Mouse (Mus musculus): Measurements from ENCODE around the gene Btbd16.

Btbd16 gene

DNA sequence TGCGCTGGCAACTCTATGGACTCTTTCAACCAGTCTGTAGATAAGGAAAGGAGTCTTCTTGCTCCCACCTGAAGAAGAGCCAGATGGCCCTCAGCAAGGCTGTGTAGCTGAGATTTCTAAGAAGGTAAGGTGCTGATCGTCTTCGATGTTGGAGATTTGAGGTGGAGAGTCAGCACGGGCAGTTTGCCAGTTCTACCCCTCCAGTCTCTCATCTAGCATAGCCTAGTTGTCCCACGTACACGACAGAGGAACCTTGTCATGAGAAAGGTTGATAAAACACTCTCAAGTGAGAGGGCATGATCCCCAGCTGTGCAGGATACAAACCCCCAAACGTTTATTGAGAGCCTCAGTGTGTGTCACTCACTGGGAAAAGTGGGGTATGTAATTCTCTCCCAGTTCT is 90.8 kb downstream of the Btbd16 start:
- no peak for DNase-seq (ENCODE audit: low spot score)

DNA sequence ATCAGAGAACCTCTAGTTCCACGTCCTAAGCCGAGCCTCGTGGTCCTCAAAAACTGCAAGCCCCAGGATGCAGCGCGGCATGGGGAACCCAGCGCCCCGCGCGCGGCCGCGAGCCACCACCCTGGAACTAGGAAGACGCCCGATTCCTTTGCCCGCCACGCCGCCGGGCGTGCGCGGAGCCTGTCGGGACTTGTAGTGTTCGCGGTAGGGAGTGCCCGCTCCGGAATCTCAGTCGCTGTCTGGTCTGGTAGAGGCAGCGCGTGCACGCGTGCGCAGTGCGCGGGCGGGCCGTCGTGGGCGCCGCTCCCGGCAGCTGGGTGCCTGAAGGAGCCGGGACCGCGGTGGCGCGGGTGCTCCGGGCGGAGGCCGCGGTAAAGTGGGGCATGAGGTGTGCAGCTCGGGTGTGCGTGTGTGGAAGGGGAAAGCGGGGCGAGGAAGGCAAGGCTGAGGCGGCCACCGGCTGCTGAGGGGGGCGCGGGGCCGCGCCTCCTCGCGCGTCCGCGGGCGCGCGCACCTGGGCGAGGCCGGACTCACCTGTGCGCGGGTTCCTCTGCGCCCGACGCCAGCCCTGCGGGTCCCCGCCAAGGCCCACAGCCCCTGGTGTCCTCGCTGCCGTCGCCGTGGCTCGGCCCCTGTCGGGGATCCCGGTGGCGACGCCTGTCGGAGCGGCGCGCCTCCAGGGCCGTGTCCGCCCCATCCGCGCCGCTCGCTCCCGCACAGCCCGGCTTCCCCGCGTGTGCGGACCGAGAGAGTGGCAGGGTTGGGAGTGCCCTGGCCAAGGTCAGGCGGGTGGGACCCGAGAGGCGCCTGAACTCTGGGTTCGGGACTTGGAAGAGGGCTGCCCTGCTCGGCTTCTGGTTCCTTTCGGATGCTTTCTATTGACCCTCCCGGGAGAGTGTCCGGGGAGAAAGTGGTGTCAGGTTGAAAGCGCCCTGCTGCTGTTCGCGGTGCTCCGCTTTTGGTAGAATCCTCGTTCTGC is 92.0 kb downstream of the Btbd16 start, which contains the start of gene Plekha1:
Gene Plekha1 (plus strand): TSS at position 144 of the 979 bp plus-strand sequence.
- peak; percentile 99 for DNase-seq (ENCODE audit: low spot score)

DNA sequence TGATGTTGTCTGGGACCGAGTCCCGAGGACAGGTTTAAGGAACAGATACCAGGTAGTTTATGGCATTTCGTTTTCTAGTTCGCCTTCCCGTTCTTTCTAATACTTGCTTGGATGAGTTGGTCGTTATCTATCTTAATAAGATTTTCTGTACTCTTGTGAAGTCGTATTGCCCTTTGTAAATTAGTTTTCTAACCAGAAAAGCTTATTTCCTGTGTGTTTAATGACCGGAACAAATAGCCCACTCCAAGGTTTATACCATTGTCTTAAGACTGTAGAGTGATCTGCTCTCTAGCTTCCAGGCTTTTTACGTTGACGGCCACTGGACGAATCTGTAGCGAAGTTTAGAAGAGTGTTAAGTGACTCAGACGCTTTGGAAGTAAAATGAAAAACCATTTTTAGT is 92.8 kb downstream of the Btbd16 start:
- DNase-seq (ENCODE audit: low spot score) = no peak

DNA sequence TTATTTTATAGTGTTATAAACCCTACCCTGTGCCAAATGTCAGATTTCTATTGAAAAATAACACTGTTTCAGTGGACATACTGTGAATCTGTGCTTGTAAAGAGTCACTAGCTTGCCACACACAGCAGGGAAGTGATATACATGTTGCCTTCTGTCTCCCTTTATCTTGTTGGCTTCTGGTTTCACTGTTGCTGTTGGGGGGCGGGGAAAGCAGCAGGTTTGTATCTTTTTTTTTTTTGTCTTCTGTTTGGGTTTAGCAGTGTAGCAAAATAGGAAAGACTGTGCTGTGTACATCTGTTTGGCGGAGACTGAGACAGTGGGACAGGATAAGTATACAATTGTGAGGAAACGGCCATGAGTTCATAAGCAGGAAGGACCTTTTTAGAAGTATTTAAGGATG is 93.4 kb downstream of the Btbd16 start:
- DNase-seq (ENCODE audit: low spot score) = peak; percentile 15
